Mouse (Mus musculus) T-cell, adult 2 months (primary cell): Measurements from ENCODE around the gene Phospho1.
A peak's percentile ranks its signal among the peaks of the same experiment; 100 is the strongest.
"Not testable (repeated sequence)": the region's sequence is repeated elsewhere in the genome, so short reads cannot be mapped to it uniquely, and the experiment has no call there.

Experiments
- DNase-seq: peaks from one replicate; pipeline ENCODE4 v3.0.0; 2022; ENCODE audit warnings: low spot score

Phospho1 gene

DNA sequence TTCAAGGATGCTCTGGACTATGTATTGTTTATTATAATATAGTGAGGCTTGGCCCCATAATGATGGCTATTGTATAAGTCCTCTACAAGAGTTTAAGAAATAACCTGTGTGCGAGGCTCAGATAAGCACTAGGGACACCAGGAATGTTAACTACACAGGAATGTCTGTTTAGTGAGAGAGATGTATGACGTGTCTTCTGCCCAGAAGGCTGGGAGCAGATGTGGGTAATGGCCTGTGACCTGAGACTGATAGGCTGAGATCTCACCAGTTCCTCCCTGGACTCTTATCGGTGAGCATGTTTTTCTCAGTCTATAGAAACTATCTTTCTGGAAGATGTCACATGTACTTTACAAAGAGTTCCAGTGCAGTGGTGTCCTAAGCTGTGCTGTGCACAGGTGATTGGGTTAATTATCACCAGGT lies 35.8 kb downstream of the Phospho1 start:
- no peak for DNase-seq

DNA sequence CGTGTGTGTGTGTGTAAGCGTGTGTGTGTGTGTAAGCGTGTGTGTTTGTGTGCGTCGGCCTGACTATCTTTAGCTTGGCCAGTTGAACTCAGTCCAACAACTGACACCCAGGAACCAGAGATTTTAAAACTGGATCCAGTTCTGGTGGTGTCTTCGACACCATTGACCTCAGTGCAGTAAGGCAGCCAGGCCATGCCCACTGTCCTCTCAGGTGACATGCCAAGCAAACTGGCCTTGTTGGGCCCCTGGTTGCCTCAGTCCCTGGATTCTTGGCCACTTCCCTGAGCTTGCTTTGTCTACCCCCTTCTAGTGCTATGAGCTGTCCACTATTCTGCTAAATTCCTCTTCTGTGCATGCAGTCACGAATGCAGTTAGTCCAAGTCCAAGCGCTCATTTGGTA lies 37.1 kb downstream of the Phospho1 start:
- no peak for DNase-seq

DNA sequence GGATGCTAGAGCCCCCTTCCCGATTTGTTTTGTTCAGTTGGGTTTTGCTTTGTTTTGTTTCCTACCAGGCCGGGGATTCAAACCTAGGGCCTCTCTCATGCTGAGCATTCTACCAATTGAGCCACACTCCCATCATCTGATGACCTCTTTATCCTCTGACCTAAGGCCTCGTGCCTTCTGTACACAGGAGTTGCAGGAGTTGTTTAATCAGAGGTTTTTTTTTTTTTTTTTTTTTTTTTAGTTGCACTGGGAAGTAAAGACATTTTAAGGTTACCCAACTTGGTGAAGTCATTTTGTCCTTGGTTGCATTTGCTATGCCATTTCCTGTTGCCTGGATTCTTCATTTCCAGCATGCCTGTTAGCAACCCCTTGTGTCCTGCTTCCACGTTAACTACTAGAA lies 45.1 kb downstream of the Phospho1 start:
- DNase-seq, result no peak

DNA sequence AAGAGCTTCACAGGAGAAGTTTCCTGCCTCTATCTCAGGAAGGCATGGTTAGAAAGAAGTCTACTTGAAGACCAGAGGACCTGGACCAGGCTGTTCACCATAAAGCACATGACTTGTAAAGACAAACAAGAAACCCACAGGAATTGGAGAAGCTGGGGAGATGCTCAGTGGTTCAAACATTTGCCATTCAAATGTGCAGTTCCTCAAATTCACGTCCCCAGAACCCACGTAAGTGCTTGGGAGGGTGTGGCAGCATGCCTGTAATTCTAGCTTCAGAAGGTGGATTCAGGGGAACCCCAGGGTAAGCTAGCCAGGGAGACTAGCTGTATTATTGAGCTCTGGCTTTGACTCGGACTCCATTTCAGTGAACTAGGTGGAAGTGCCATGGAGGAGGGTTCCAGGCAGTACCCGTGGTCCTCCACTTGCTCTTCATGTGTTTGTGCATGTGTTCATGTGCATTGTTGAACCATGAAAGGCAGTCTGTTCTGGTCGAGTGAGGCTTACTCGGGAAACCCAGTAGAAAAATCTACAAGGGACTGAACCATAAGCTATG lies 45.7 kb downstream of the Phospho1 start:
- no peak for DNase-seq

DNA sequence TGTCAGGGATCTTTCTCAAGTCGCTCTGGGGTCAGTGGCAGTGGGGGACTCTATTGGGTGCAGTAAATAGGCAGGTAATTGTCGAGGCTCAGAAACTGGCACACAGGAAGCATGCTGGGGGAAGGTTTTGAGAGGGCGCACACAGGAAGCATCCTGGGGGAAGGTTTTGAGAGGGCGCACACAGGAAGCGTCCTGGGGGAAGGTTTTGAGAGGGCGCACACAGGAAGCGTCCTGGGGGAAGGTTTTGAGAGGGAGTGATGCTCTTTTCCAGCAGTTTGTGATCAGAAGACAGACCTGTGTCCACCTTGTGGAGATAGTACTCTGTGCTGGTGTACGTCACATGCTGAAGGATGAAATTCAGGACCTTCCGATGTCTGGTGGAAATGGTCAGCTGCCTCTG lies 51.5 kb downstream of the Phospho1 start:
- DNase-seq, result peak; percentile 23

DNA sequence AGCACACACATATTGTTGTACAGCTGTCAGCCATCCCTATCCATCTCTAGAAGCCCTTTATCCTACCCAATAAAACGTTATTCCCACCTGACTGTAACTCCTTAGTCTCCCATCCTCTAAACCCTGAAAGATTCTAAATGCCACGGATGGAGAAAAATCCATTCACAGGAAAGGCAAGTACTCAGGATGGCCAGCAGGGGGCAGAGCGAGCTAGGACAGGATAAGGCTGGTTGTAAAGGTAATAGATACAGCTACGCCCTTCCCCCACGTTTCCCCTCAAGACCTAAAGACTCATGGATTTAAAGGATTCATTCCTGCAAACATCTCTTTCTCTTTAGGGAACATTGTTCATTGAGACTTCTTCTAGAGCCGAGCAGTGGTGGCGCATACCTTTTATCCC lies 52.0 kb downstream of the Phospho1 start:
- DNase-seq, result peak; percentile 49

DNA sequence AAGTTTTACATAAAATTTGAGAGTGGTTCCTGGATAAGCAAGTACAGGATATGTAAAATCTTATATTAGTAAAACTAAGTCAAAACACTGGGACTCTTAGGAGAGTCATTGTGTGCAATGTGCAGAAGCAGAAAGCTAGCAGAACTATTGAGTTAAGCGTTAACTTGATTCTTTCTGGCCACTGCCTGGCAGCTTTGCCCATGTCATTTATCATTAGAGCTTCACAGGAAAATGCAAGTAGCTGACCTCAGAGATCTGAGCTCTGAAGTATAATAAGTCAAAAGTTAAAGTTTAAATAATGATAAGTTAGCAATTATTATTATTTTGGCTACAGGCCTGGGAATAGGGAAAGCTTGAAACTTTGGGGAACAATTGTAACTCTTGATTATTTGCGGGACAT lies 55.6 kb downstream of the Phospho1 start:
- not testable (repeated sequence) for DNase-seq
